Mouse (Mus musculus) small intestine, adult 2 months (tissue): ENCODE measurements around the gene Hemgn. TPM values are rescaled to one million over a fixed set of nuclear protein-coding genes. Genes with fewer than 3 reads are reported as not detected.

Experiments used
- H3K27ac ChIP-seq: fragments of 200-500 bp; 2 replicates; pipeline ENCODE4 v1.5.1; 2012; ENCODE audit warnings: low read depth, low read length, control low read depth, inconsistent platforms; ENCODE audit not compliant: insufficient read depth
- H3K27me3 ChIP-seq: fragments of 200-500 bp; 2 replicates; pipeline ENCODE4 v1.6.1; 2012; ENCODE audit warnings: mild to moderate bottlenecking, moderate library complexity, low read length, inconsistent platforms; ENCODE audit not compliant: control insufficient read depth, insufficient read depth
- H3K36me3 ChIP-seq: fragments of 200-500 bp; 2 replicates; pipeline ENCODE4 v1.6.1; 2012; ENCODE audit warnings: mild to moderate bottlenecking, low read length, control low read depth, inconsistent platforms; ENCODE audit not compliant: control insufficient read depth, insufficient read depth
- H3K4me1 ChIP-seq: fragments of 200-500 bp; 2 replicates; pipeline ENCODE4 v1.6.1; 2012; ENCODE audit warnings: low read length, inconsistent platforms, mixed read lengths; ENCODE audit not compliant: control insufficient read depth, insufficient read depth, insufficient read length
- H3K4me3 ChIP-seq: fragments of 200-500 bp; 2 replicates; pipeline ENCODE4 v1.5.1; 2012; ENCODE audit warnings: low read depth, mild to moderate bottlenecking, control low read depth, inconsistent platforms, low read length, moderate library complexity
- CTCF ChIP-seq: fragments of 200-500 bp; IDR thresholded peaks from 2 replicates; pipeline ENCODE4 v1.5.1; 2012; ENCODE audit warnings: low read depth, mild to moderate bottlenecking, control low read depth, inconsistent platforms, low read length, moderate library complexity, mixed read lengths; ENCODE audit not compliant: insufficient replicate concordance, insufficient read length; ENCODE audit errors: extremely low read depth
- POLR2A ChIP-seq: fragments of 200-500 bp; IDR thresholded peaks from 2 replicates; pipeline ENCODE4 v1.6.1; 2012; ENCODE audit warnings: low read depth, mild to moderate bottlenecking, control low read depth, inconsistent platforms, low read length, moderate library complexity
- WGBS: fragments of 180-500 bp; shearing (Covaris S2); methylation state at CpG from one replicate; pipeline ENCODE4 v1.1.7; 2018; 5-methylcytosine and 5-hydroxymethylcytosine counted together
- polyA plus RNA-seq: library from polyadenylated mRNA; depleted of rRNA; stranded (reverse); fragments of >200 nt; gene quantifications from 2 replicates; pipeline ENCODE4 v1.2.3, GENCODE M21; 2012

The Hemgn gene
- polyA plus RNA-seq, 1 experiment = not detected

DNA sequence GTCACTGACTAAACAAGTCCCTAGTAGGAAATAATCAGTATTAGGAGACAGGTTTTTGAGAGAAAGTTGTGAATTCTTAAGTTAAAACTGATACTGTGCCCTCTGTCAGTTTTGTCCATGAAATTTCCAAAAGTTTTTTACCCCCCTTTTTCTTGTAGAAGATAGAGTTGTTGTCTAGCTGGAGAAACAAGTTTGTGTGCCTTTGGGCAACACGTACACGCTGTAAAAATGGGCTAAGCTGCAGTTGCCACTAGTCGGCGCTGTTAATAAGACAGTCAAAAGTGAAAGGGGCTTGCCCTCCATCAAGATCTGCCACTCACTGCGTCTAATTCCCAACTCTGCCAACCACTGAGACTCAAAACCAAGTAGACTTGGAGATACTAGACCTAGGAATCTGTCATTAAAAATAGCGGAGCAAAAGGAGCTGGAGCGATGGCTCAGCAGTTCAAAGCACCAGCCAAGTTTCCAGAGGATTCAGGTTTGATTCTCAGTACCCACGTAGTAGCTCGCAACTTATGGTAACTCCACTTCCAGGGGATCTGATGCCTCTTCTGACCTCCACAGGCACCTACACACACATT, 22.8 kb downstream of the Hemgn start:
- H3K36me3 ChIP-seq = peaks cover 3% of the 10 kb centered on the region
- WGBS = 22% methylated on average over 9 of the region's 9 CpGs
- no peak overlapping the region for H3K4me3 ChIP-seq
- H3K27me3 ChIP-seq = no peaks in the 10 kb centered on the region
- H3K4me1 ChIP-seq = no peaks in the 10 kb centered on the region
- TF ChIP-seq CTCF (peak; percentile 80; the same call in 1 of the 2 replicates), POLR2A (no peak)
- H3K27ac ChIP-seq = no peak overlapping the region

DNA sequence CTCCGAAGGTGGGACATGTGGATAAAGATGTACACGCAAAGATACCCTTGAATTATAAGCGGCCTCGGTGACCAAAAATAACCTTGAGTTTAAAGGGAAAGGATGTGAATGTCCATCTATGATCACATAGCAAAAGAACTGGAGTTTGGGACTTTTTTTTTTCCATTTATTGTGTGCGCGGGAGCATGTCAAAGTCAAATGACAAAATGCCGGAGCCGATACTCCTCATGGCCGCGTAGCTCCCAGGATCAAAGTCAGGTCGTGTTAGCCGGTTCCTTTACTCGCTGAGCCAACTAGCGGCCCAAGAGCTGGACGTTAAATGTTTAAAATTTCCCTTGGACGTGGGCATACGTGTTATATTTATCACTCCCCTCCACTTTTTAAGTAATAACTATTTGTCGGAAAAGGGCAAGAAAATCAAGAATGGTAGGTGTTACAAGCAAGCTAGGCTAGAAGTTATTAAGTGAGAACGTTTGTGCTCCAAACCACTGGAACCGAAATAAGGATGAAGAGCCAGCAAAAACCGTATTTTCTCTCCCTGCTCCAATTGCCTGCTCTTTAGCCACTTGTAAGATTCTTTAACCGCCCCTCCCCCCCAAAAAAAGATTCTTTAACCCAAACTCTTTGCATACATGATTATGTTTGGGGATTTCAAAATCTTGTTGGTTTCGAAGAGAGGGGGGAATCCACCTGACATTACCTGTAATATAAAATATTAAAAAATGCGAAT, 23.5 kb downstream of the Hemgn start:
- H3K36me3 ChIP-seq = peaks cover 3% of the 10 kb centered on the region
- H3K4me1 ChIP-seq = no peaks in the 10 kb centered on the region
- peak overlapping the region; percentile 67 for H3K4me3 ChIP-seq
- peak overlapping the region; percentile 91 for H3K27ac ChIP-seq
- WGBS = 1% methylated on average over 24 of the region's 24 CpGs
- H3K27me3 ChIP-seq = no peaks in the 10 kb centered on the region
- TF ChIP-seq CTCF (no peak), POLR2A (no peak)

- under 1% methylated on average over 56 of the region's 56 CpGs for WGBS
- H3K36me3 ChIP-seq = peaks cover 3% of the 10 kb centered on the region
- H3K27me3 ChIP-seq = no peaks in the 10 kb centered on the region
- H3K4me1 ChIP-seq = peaks cover 2% of the 10 kb centered on the region; the same call in 1 of the 2 replicates
- H3K27ac ChIP-seq = peak within 1 kb of the TSS; percentile 91
- H3K4me3 ChIP-seq = peak within 1 kb of the TSS; percentile 67
- TF ChIP-seq CTCF (no peak), POLR2A (peak; percentile 90)
Observed at GRCm38 (mm10) chr4:46389013-46389611, 24.2 kb downstream of the Hemgn start, which contains the start of gene Trmo. Gene Trmo (minus strand): TSS chr4:46389437.

DNA sequence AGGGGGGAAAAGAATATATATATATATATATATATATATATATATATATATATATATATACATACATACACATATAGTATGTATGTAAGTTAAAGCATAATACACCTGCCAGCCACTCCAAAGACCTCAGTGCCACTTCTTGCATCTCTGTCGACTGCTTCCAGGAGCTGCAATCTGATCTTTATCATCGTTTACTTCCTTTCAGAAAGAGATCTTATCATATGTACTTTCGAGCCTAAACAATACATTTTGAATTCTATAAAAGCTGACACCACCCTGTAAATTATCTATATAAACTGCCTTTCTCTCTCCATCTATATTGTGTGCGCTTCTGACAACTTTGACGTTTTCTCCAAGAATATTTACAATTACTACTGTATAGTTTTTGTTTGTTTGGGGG, 24.8 kb downstream of the Hemgn start:
- Histone ChIP-seq H3K4me1 (peaks cover 2% of the 10 kb centered on the region; the same call in 1 of the 2 replicates), H3K4me3 (peak overlapping the region; percentile 67), H3K27me3 (no peaks in the 10 kb centered on the region), H3K27ac (no peak overlapping the region), H3K36me3 (peaks cover 3% of the 10 kb centered on the region)
- TF ChIP-seq POLR2A = no peak
- TF ChIP-seq CTCF = no peak
- WGBS = 3% methylated on average over 5 of the region's 5 CpGs

- peaks cover 3% of the 10 kb centered on the region for H3K4me1 ChIP-seq
- H3K27ac ChIP-seq = no peak overlapping the region
- 17% methylated on average over 22 of the region's 22 CpGs for WGBS
- H3K4me3 ChIP-seq = peak overlapping the region; percentile 58
- peaks cover 9% of the 10 kb centered on the region; the same call in 1 of the 2 replicates for H3K27me3 ChIP-seq
- H3K36me3 ChIP-seq = peaks cover 16% of the 10 kb centered on the region
- no peak for TF ChIP-seq POLR2A
- peak; percentile 80; the same call in 1 of the 2 replicates for TF ChIP-seq CTCF
Observed at GRCm38 (mm10) chr4:46374869-46375368, 38.4 kb downstream of the Hemgn start.

DNA sequence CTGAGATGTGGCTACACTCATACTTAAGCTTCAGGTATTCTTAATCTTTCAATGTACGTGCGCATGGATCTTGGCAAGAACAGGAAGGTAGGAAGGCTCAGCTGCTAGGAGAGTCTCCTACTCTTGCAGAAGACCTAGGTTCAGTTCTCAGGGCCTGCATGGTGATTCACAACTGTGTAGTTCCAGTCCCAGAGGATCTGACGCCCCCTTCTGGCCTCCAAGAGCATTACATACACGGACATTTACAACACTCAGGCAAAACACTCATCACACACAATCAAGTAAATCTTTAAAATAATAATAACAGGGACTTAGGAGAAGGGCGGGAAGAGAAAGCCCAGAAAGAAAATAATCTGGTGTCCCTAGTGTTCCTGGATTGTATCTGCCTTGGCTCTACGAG, 38.9 kb downstream of the Hemgn start:
- Histone ChIP-seq H3K27me3 (peaks cover 9% of the 10 kb centered on the region; the same call in 1 of the 2 replicates), H3K36me3 (peaks cover 13% of the 10 kb centered on the region), H3K4me3 (peak overlapping the region; percentile 58; the same call in 1 of the 2 replicates), H3K4me1 (peaks cover 3% of the 10 kb centered on the region), H3K27ac (no peak overlapping the region)
- peak; percentile 53; the same call in 1 of the 2 replicates for TF ChIP-seq CTCF
- TF ChIP-seq POLR2A = no peak
- WGBS = 51% methylated on average over 6 of the region's 6 CpGs
